Mouse (Mus musculus) liver (tissue): ENCODE measurements at regions not wholly inside any gene's neighbourhood (a gene's known extent, or its start where the extent isn't known, plus 50 kb on each side); places are given as distances from the start of the nearest gene placed in this dataset.

Source experiments
- DNase-seq: peaks from one replicate; pipeline ENCODE4 v3.0.0-alpha.2; 2020; ENCODE audit warnings: mixed read lengths

DNA sequence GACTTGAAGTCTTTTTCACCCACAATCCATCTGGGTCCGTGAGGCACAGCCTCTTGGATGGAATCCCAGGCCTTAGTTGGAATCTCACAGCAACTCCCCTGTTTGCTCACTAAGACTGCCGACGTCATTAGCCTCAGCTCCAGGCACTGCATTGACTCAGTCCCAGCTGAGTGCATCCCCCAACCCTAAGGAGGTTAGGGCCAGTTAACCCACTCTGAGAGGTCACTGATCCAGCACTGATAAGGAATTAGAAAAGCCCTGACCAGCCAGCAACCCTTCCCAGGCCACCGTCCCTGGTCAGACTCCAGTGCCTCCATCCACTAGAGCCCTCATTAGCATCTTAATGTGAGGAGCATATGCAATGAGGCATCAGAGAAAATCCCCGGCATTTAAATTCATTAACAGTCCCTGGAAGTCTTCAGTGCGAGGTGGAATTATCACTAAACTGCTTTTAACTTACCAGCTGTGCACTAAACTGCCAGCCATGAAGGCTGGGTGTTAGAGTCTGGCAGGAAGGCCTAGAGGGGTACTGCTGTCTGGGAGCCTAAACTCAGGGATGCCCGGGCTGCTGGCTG is 184.2 kb downstream of the Cct6b start:
- no peak for DNase-seq

- no peak for DNase-seq
Measured at GRCm38 (mm10) chr11:82576019-82576418, 187.3 kb downstream of the Tmem132e start.

GRCm38 (mm10) chr11:82573126-82573525 is 184.4 kb downstream of the Tmem132e start:
- DNase-seq, result no peak

GRCm38 (mm10) chr11:82571525-82571924 is 182.8 kb downstream of the Tmem132e start:
- no peak for DNase-seq

DNA sequence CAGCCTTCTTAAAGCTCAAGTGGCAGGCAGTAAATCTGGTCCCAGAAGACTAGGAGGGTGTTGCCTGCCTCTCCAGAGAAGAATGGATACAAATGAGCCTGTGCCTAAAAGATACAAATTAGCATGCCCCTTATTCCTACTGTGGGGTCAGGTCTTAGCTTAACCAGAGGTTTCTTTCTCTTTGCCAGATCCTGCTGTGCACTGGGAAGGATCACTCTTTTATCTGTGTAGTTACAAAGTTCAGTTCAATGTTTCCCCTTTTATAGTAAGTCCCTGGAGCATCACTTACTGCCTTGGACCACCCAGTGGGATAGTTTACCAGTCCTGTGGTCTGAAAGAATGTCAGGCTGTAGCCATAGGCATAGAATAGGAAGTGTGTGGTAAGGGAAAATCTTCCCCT is 181.1 kb downstream of the Tmem132e start:
- no peak for DNase-seq

GRCm38 (mm10) chr11:82568219-82568676 is 179.5 kb downstream of the Tmem132e start:
- DNase-seq, result no peak

GRCm38 (mm10) chr11:82567014-82567685 is 178.4 kb downstream of the Tmem132e start:
- DNase-seq, result no peak

- DNase-seq, result no peak
Measured at GRCm38 (mm10) chr11:82566092-82566491, 177.4 kb downstream of the Tmem132e start.

- no peak for DNase-seq
Measured at GRCm38 (mm10) chr11:82564181-82564580, 175.5 kb downstream of the Tmem132e start.

DNA sequence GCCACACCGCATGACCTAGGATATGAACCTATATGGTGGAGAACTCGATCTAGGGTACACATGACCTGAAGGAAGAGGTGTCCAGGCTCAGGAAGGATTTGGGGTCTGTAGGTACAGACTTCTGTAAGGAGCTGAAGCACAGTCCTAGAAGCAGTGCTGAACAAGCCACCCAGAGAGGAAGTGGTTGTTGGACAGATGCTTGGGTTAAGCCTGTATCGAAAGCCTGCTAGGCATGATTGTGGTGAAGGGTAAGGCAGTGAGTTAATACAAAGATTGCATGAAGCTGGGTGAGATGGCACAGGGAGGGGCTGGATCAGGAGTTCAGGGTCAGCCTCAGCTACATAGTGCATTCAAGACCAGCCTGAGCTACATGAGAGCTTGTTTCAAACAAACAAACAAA is 153.3 kb downstream of the Tmem132e start:
- no peak for DNase-seq

- DNase-seq, result no peak
Measured at GRCm38 (mm10) chr11:82541376-82541775, 152.7 kb downstream of the Tmem132e start.

GRCm38 (mm10) chr11:82537931-82538330 is 149.2 kb downstream of the Tmem132e start:
- no peak for DNase-seq

DNA sequence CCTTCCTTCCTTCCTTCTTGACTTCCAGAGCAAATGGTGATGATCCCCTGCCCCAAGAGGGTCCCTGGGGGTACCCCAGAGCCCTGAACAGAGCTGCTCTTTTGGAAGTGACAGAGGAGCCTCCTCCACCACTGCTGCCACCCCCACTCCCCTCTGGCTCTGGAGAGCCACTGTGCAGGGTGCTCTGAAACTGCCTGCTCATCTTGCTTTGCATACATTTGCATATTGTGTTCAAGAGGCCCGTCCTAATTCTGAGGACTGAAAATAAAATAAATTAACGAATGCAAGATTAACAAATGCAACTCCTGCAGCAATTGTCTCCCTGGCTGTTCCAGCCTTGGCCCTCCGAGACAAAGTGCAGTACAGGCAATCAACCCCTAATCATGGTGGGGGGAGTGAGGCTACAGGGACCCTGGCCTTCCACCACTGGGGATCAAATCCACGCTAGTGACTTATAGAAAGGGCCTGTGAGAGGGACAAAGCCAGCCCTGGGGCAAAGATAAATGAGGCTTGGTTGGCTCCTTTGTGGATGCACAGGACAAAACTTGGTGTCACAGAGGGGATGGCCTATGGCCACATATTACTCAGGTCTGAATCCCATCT is 134.6 kb downstream of the Tmem132e start:
- DNase-seq, result no peak

GRCm38 (mm10) chr11:82521383-82521782 is 132.7 kb downstream of the Tmem132e start:
- DNase-seq, result no peak

DNA sequence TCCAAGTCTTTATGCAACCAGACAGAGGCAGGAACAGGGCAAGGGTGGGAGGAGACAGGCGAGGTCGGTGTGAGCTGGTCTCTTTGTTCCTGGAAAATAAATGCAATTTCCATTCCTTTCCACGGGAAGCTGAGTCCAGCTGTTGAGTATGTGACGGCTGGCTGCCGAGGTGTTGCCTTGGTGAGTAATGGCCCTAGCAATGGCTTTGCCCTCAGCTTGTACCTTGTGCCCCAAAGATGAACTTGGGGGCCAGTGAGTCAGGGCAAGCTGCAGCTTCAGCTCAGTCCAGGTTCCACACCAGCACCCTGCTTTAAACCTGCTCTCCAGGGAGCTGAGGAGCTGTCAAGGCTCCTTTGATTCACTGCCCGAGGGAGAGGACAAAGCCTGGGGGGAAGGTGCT is 130.0 kb downstream of the Tmem132e start:
- no peak for DNase-seq

DNA sequence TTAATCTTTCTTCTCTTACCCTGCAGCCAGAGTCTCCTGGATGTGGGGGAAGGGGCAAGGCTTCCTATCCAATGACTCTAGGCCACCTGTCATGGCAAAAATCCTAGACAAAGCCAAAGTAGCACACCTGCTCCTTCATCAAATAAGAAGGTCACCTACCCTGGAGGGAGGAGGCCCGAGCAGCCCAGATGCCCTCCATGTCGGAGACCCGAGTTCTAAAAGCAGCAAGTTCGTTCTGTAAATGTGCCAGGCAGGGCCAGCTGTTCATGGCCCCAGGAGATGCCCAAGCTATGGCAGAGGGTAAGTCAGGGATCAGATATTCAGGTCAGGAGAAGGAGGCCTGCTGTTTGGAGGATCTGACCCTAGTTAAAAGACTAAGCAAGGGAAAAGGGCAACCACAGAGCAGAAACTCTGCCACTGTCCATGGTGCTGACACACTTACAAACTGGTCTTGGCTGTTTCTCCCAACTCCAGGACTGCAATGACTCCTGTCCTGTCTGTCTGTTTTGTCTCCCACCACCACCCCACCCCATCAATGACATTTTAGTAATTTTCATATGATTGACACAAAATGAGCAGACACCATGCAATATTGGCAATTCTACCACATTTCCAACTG is 125.9 kb downstream of the Tmem132e start:
- DNase-seq, result peak; percentile 20

- no peak for DNase-seq
Measured at GRCm38 (mm10) chr11:82508564-82508963, 119.9 kb downstream of the Tmem132e start.
